Mouse (Mus musculus) testis, adult 2 months (tissue): Measurements from ENCODE around the gene Ralgps1. TPM values are rescaled to one million over a fixed set of nuclear protein-coding genes. Genes with fewer than 3 reads are reported as not detected.

Experiments
- H3K27ac ChIP-seq: fragments of 200-500 bp; 2 replicates; pipeline ENCODE4 v1.5.1; 2012; ENCODE audit warnings: low read depth, low read length; ENCODE audit not compliant: control insufficient read depth, insufficient read depth
- H3K27me3 ChIP-seq: fragments of 200-500 bp; 2 replicates; pipeline ENCODE4 v1.6.1; 2012; ENCODE audit warnings: mild to moderate bottlenecking, low read length, moderate library complexity; ENCODE audit not compliant: control insufficient read depth, insufficient read depth
- H3K36me3 ChIP-seq: fragments of 200-500 bp; 2 replicates; pipeline ENCODE4 v1.6.1; 2012; ENCODE audit warnings: mild to moderate bottlenecking, low read length; ENCODE audit not compliant: control insufficient read depth, insufficient read depth
- H3K4me1 ChIP-seq: fragments of 200-500 bp; 2 replicates; pipeline ENCODE4 v1.6.1; 2012; ENCODE audit warnings: low read length; ENCODE audit not compliant: control insufficient read depth, insufficient read depth
- H3K4me3 ChIP-seq: fragments of 200-500 bp; 2 replicates; pipeline ENCODE4 v1.5.1; 2012; ENCODE audit warnings: low read depth, mild to moderate bottlenecking, low read length, moderate library complexity, mixed read lengths; ENCODE audit not compliant: control insufficient read depth
- CTCF ChIP-seq: fragments of 200-500 bp; IDR thresholded peaks from 2 replicates; pipeline ENCODE4 v1.5.1; 2012; ENCODE audit warnings: low read depth, mild to moderate bottlenecking, inconsistent platforms, low read length, moderate library complexity; ENCODE audit not compliant: control insufficient read depth, insufficient read depth, insufficient replicate concordance
- POLR2A ChIP-seq: fragments of 200-500 bp; IDR thresholded peaks from 2 replicates; pipeline ENCODE4 v1.6.1; 2012; ENCODE audit warnings: low read depth, mild to moderate bottlenecking, inconsistent platforms, low read length, moderate library complexity; ENCODE audit not compliant: control insufficient read depth
- polyA plus RNA-seq: library from polyadenylated mRNA; depleted of rRNA; stranded (reverse); fragments of >200 nt; gene quantifications from 2 replicates; pipeline ENCODE4 v1.2.3, GENCODE M21; 2012; rRNA removed

Gene Ralgps1
- polyA plus RNA-seq: 33.0 and 35.6 TPM in 2 replicates

- Histone ChIP-seq H3K27me3 (no peaks in the 10 kb centered on the region), H3K36me3 (no peaks in the 10 kb centered on the region), H3K4me1 (peaks cover 8% of the 10 kb centered on the region), H3K27ac (peak within 1 kb of the TSS; percentile 87), H3K4me3 (peak within 1 kb of the TSS; percentile 83)
- no peak for TF ChIP-seq CTCF
- peak; percentile 76 for TF ChIP-seq POLR2A
These were observed at the start of gene Ralgps1 for GRCm38 (mm10) chr2:33370777-33371647. Ralgps1 (minus strand) TSS chr2:33371486.

GRCm38 (mm10) chr2:33417454-33417853 lies 46.2 kb upstream of the Ralgps1 start:
- TF ChIP-seq POLR2A (no peak), CTCF (no peak)
- Histone ChIP-seq H3K4me1 (no peaks in the 10 kb centered on the region), H3K36me3 (no peaks in the 10 kb centered on the region; the same call in 1 of the 2 replicates)

GRCm38 (mm10) chr2:33414019-33414418 lies 42.7 kb upstream of the Ralgps1 start:
- TF ChIP-seq CTCF (no peak), POLR2A (no peak)
- no peaks in the 10 kb centered on the region; the same call in 1 of the 2 replicates for H3K36me3 ChIP-seq
- H3K4me3 ChIP-seq: no peak overlapping the region
- H3K27me3 ChIP-seq: no peaks in the 10 kb centered on the region
- H3K27ac ChIP-seq: no peak overlapping the region
- H3K4me1 ChIP-seq: no peaks in the 10 kb centered on the region

More at GRCm38 (mm10) chr2:33417454-33417853, 46.2 kb upstream of the Ralgps1 start:
- no peak overlapping the region for H3K4me3 ChIP-seq
- no peak overlapping the region for H3K27ac ChIP-seq
- no peaks in the 10 kb centered on the region for H3K27me3 ChIP-seq

- H3K4me3 ChIP-seq: no peak overlapping the region
- TF ChIP-seq POLR2A (no peak), CTCF (no peak)
- no peaks in the 10 kb centered on the region for H3K27me3 ChIP-seq
- H3K36me3 ChIP-seq: no peaks in the 10 kb centered on the region; the same call in 1 of the 2 replicates
- H3K4me1 ChIP-seq: no peaks in the 10 kb centered on the region
- no peak overlapping the region for H3K27ac ChIP-seq
These were observed 40.8 kb upstream of the Ralgps1 start for GRCm38 (mm10) chr2:33412111-33412510.

GRCm38 (mm10) chr2:33403511-33404003 lies 32.3 kb upstream of the Ralgps1 start:
- Histone ChIP-seq H3K36me3 (no peaks in the 10 kb centered on the region), H3K27ac (no peak overlapping the region), H3K4me3 (no peak overlapping the region), H3K27me3 (no peaks in the 10 kb centered on the region), H3K4me1 (no peaks in the 10 kb centered on the region; the same call in 1 of the 2 replicates)
- no peak for TF ChIP-seq CTCF
- TF ChIP-seq POLR2A: no peak

- Histone ChIP-seq H3K27me3 (no peaks in the 10 kb centered on the region), H3K4me1 (no peaks in the 10 kb centered on the region; the same call in 1 of the 2 replicates), H3K4me3 (no peak overlapping the region), H3K27ac (no peak overlapping the region), H3K36me3 (no peaks in the 10 kb centered on the region)
- TF ChIP-seq POLR2A (no peak), CTCF (no peak)
These were observed 31.4 kb upstream of the Ralgps1 start for GRCm38 (mm10) chr2:33402638-33403037.

- peak; percentile 53; the same call in 1 of the 2 replicates for TF ChIP-seq CTCF
- TF ChIP-seq POLR2A: no peak
- Histone ChIP-seq H3K4me1 (no peaks in the 10 kb centered on the region; the same call in 1 of the 2 replicates), H3K4me3 (no peak overlapping the region), H3K36me3 (no peaks in the 10 kb centered on the region), H3K27me3 (no peaks in the 10 kb centered on the region), H3K27ac (no peak overlapping the region)
These were observed 30.9 kb upstream of the Ralgps1 start for GRCm38 (mm10) chr2:33402236-33402635.
